Mouse (Mus musculus): ENCODE results near the gene Zfp423. TPM values are rescaled to one million over a fixed set of nuclear protein-coding genes. Genes with fewer than 3 reads are reported as not detected.

The Zfp423 gene
- polyA plus RNA-seq, 1 experiment from 2014 or later: 7.5 TPM

- Histone ChIP-seq H3K27ac (ENCODE audit: low read length) (no peak overlapping the region), H3K9me3 (ENCODE audit: control insufficient read depth, low read length) (no peaks in the 10 kb centered on the region), H3K4me2 (ENCODE audit: low read depth, low read length) (no peak overlapping the region), H3K27me3 (ENCODE audit: control insufficient read depth, insufficient read depth, low read depth, low read length) (peaks cover 18% of the 10 kb centered on the region), H3K36me3 (ENCODE audit: control insufficient read depth, insufficient read depth, low read length) (no peaks in the 10 kb centered on the region), H3K9ac (ENCODE audit: low read length) (no peak overlapping the region), H3K4me1 (replicated peaks; ENCODE audit: control insufficient read depth, insufficient read depth, low read length) (peaks cover 21% of the 10 kb centered on the region), H3K4me3 (ENCODE audit: low read length) (no peak overlapping the region)
- WGBS: 86% methylated on average over 8 of the region's 8 CpGs
- ATAC-seq (ENCODE audit: low read depth): no peak
Measured at GRCm38 (mm10) chr8:87665337-87665736, 294.1 kb downstream of the Zfp423 start.

GRCm38 (mm10) chr8:87664217-87664509 lies 295.2 kb downstream of the Zfp423 start:
- Histone ChIP-seq H3K27me3 (ENCODE audit: control insufficient read depth, insufficient read depth, low read depth, low read length) (peaks cover 25% of the 10 kb centered on the region), H3K4me1 (replicated peaks; ENCODE audit: control insufficient read depth, insufficient read depth, low read length) (peaks cover 28% of the 10 kb centered on the region), H3K27ac (ENCODE audit: low read length) (no peak overlapping the region), H3K4me2 (ENCODE audit: low read depth, low read length) (no peak overlapping the region), H3K9me3 (ENCODE audit: control insufficient read depth, low read length) (no peaks in the 10 kb centered on the region), H3K9ac (ENCODE audit: low read length) (no peak overlapping the region), H3K4me3 (ENCODE audit: low read length) (no peak overlapping the region), H3K36me3 (ENCODE audit: control insufficient read depth, insufficient read depth, low read length) (no peaks in the 10 kb centered on the region)
- WGBS: 90% methylated on average over 2 of the region's 2 CpGs
- ATAC-seq (ENCODE audit: low read depth): no peak

- Histone ChIP-seq H3K4me3 (ENCODE audit: low read length) (peak overlapping the region; percentile 28), H3K4me1 (replicated peaks; ENCODE audit: control insufficient read depth, insufficient read depth, low read length) (peaks cover 28% of the 10 kb centered on the region), H3K27me3 (ENCODE audit: control insufficient read depth, insufficient read depth, low read depth, low read length) (peaks cover 26% of the 10 kb centered on the region), H3K27ac (ENCODE audit: low read length) (no peak overlapping the region), H3K36me3 (ENCODE audit: control insufficient read depth, insufficient read depth, low read length) (no peaks in the 10 kb centered on the region), H3K4me2 (ENCODE audit: low read depth, low read length) (peak overlapping the region; percentile 54), H3K9me3 (ENCODE audit: control insufficient read depth, low read length) (no peaks in the 10 kb centered on the region), H3K9ac (ENCODE audit: low read length) (0 out of 2 replicates have a peak overlapping the region, but pooled peaks have one; percentile 4)
- ATAC-seq (ENCODE audit: low read depth): peak; percentile 51; the same call in 1 of the 2 replicates
- 14% methylated on average over 18 of the region's 18 CpGs for WGBS
Measured at GRCm38 (mm10) chr8:87663349-87664216, 295.8 kb downstream of the Zfp423 start.

- ATAC-seq (ENCODE audit: low read depth): peak; percentile 41; the same call in 1 of the 2 replicates
Measured at GRCm38 (mm10) chr8:87662811-87663341, 296.5 kb downstream of the Zfp423 start.

GRCm38 (mm10) chr8:87662307-87662771 lies 297.1 kb downstream of the Zfp423 start:
- WGBS: 10% methylated on average over 27 of the region's 27 CpGs
- Histone ChIP-seq H3K9ac (ENCODE audit: low read length) (no peak overlapping the region), H3K4me1 (replicated peaks; ENCODE audit: control insufficient read depth, insufficient read depth, low read length) (peaks cover 28% of the 10 kb centered on the region), H3K9me3 (ENCODE audit: control insufficient read depth, low read length) (no peaks in the 10 kb centered on the region), H3K4me3 (ENCODE audit: low read length) (peak overlapping the region; percentile 28), H3K27ac (ENCODE audit: low read length) (no peak overlapping the region), H3K4me2 (ENCODE audit: low read depth, low read length) (peak overlapping the region; percentile 54), H3K36me3 (ENCODE audit: control insufficient read depth, insufficient read depth, low read length) (no peaks in the 10 kb centered on the region), H3K27me3 (ENCODE audit: control insufficient read depth, insufficient read depth, low read depth, low read length) (peaks cover 26% of the 10 kb centered on the region)
- no peak for ATAC-seq (ENCODE audit: low read depth)

More at GRCm38 (mm10) chr8:87662811-87663341, 296.5 kb downstream of the Zfp423 start:
- Histone ChIP-seq H3K9ac (ENCODE audit: low read length) (peak overlapping the region; percentile 31; the same call in 1 of the 2 replicates), H3K27ac (ENCODE audit: low read length) (no peak overlapping the region), H3K4me3 (ENCODE audit: low read length) (peak overlapping the region; percentile 28), H3K9me3 (ENCODE audit: control insufficient read depth, low read length) (no peaks in the 10 kb centered on the region), H3K27me3 (ENCODE audit: control insufficient read depth, insufficient read depth, low read depth, low read length) (peaks cover 26% of the 10 kb centered on the region), H3K4me1 (replicated peaks; ENCODE audit: control insufficient read depth, insufficient read depth, low read length) (peaks cover 28% of the 10 kb centered on the region), H3K36me3 (ENCODE audit: control insufficient read depth, insufficient read depth, low read length) (no peaks in the 10 kb centered on the region), H3K4me2 (ENCODE audit: low read depth, low read length) (peak overlapping the region; percentile 54)
- WGBS: 6% methylated on average over 25 of the region's 25 CpGs

DNA sequence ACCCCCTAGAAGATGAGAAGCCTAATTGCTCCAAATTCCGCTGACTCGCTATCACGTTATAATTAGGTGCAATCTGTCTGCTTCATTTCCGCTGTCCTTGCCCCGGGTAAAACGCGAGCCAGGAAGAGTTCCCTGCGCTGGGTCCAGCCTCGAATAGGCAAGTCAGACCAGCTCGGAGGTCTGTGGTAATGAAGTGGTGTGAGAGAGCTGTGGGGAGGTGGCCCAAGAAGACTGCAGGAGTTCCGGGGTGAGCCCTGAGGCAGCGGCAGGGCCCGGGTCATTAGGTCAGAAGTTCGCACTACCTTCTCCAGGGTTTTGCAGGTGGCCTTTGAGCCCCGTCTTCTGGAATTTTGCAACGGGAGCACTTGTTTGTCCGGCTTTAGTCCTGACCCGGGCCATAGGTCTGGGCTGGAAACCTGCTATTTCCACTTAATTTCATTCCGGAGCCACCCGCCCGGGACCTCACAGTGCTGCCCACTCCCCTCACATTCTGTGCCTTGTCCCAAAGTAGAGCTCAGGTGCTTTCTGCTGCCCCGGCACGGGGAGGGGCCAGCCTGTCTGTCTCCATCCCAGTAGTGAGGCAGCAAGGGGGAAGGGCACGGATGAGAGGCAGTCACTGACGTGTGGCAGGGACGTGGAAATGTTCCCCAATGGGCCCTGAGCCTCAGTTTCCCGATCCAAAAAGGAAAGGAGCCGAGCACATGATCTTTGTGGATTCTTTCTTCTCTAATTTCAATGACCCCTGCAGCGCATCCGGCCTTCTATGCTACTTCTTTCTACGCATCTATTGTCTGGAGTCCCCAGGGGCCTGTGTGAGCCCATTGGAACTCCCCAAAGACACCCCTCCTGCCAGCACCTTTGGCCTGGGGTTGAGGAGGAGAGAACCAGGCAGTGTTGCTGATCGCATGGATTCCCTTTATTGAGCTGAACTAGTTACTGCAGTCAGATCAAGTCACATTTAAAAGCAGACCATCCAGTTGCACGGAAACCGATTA lies 298.2 kb downstream of the Zfp423 start:
- peaks cover 28% of the 10 kb centered on the region for H3K4me1 ChIP-seq (replicated peaks; ENCODE audit: control insufficient read depth, insufficient read depth, low read length)
- H3K27ac ChIP-seq (ENCODE audit: low read length): no peak overlapping the region
- WGBS: 16% methylated on average over 34 of the region's 34 CpGs
- H3K4me2 ChIP-seq (ENCODE audit: low read depth, low read length): peak overlapping the region; percentile 35
- H3K36me3 ChIP-seq (ENCODE audit: control insufficient read depth, insufficient read depth, low read length): no peaks in the 10 kb centered on the region
- no peaks in the 10 kb centered on the region for H3K9me3 ChIP-seq (ENCODE audit: control insufficient read depth, low read length)
- H3K27me3 ChIP-seq (ENCODE audit: control insufficient read depth, insufficient read depth, low read depth, low read length): peaks cover 26% of the 10 kb centered on the region
- H3K4me3 ChIP-seq (ENCODE audit: low read length): no peak overlapping the region
- ATAC-seq (ENCODE audit: low read depth): peak; percentile 44
- no peak overlapping the region for H3K9ac ChIP-seq (ENCODE audit: low read length)

DNA sequence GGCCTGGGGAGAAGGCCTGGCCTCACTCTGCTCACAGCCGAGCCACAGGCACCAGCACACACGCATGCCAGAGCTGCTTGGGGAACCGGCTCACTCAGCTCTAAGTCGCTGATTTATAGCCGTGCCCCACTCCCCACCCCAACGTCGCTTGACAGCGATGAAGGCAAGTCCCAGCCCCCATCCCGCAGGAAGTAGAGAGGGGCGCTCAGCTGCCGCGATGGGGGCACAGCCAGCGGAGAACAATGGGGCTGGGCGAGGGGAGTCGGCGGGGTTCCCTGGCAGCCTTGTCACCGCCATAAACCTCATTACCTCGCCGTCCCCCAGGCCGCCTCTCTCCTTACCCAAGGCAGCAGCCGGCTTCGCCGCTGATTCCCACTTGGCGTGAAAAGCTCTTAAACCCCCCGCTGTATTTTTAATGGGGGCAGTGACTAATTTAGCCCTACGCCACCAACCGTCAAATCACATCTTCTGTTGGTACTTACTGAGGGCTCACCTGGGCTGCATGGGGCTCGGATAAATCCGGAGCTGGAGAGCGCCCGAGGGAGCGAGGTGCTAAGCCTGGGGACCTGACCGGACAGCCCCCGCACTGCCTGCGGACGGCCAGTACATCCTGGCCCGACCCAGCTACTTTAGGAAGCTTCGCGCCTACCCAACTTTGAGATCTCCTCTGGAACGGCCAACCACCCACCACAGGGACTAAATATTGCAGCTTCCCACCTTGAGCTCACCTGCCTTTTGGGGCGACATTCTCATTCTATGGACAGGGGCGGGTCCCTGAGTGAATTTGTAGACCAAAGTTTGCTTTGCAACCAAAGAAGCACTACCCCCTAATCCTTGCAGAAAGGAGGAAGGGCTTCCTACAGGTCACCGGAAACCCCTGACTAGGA lies 299.1 kb downstream of the Zfp423 start:
- Histone ChIP-seq H3K4me1 (replicated peaks; ENCODE audit: control insufficient read depth, insufficient read depth, low read length) (peaks cover 28% of the 10 kb centered on the region), H3K9me3 (ENCODE audit: control insufficient read depth, low read length) (no peaks in the 10 kb centered on the region), H3K9ac (ENCODE audit: low read length) (peak overlapping the region; percentile 2; the same call in 1 of the 2 replicates), H3K27ac (ENCODE audit: low read length) (no peak overlapping the region), H3K4me2 (ENCODE audit: low read depth, low read length) (peak overlapping the region; percentile 35), H3K36me3 (ENCODE audit: control insufficient read depth, insufficient read depth, low read length) (no peaks in the 10 kb centered on the region), H3K4me3 (ENCODE audit: low read length) (peak overlapping the region; percentile 15), H3K27me3 (ENCODE audit: control insufficient read depth, insufficient read depth, low read depth, low read length) (peaks cover 26% of the 10 kb centered on the region)
- 3% methylated on average over 40 of the region's 43 CpGs for WGBS
- ATAC-seq (ENCODE audit: low read depth): 0 out of 2 replicates have a peak, but pooled peaks have one; percentile 8

DNA sequence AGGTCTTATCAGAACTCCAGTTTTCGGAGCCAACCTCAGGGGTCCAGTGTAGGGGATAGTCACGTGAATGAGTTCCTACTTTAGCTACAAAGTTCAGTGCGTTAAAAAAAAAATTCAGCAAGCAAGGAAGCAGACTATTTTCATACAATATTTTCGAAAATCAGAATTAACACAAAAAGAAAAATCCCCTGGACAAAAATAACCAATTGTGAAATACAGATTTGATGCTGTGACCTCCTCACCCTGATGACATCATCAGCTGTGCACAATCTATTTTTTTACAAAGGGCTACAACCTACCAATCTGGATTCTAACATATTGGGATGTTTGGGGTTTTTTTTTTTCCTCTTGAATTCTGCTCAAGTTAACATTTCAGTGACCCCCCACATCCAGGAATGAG lies 301.9 kb downstream of the Zfp423 start:
- Histone ChIP-seq H3K4me1 (replicated peaks; ENCODE audit: control insufficient read depth, insufficient read depth, low read length) (peaks cover 19% of the 10 kb centered on the region), H3K9ac (ENCODE audit: low read length) (no peak overlapping the region), H3K27ac (ENCODE audit: low read length) (no peak overlapping the region), H3K4me3 (ENCODE audit: low read length) (no peak overlapping the region), H3K36me3 (ENCODE audit: control insufficient read depth, insufficient read depth, low read length) (no peaks in the 10 kb centered on the region), H3K27me3 (ENCODE audit: control insufficient read depth, insufficient read depth, low read depth, low read length) (peaks cover 18% of the 10 kb centered on the region), H3K4me2 (ENCODE audit: low read depth, low read length) (no peak overlapping the region), H3K9me3 (ENCODE audit: control insufficient read depth, low read length) (no peaks in the 10 kb centered on the region)
- no peak for ATAC-seq (ENCODE audit: low read depth)
- WGBS: 65% methylated on average over 4 of the region's 4 CpGs
